Mouse (Mus musculus): ENCODE measurements around the gene Clec10a. TPM values are rescaled to one million over a fixed set of nuclear protein-coding genes. Genes with fewer than 3 reads are reported as not detected.
"Not testable (repeated sequence)": the region's sequence is repeated elsewhere in the genome, so short reads cannot be mapped to it uniquely, and the experiment has no call there.

Gene Clec10a
- 1.0 and 1.4 TPM in 2 replicates for polyA plus RNA-seq (2015; fragmentation: Nextera tagmentation; extraction: Ambion mirVana)

DNA sequence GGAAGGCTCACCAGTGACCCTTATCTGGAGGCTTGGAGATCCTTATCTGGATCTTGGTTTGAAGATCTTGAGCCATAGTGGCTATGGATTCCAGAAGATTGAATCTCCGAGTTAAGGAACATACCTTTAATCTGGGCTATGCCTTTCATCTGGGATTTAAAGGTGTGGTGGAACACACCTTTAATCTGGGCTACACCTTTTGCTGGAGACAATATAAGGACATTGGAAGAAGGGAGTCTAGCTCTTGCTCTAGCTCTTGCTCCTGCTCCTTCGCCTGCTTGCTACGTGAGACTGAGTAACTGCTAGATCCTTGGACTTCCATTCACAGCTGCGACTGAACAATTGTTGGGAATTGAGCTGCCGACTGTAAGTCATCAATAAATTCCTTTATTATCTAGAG lies at the start of gene Clec10a:
Gene Clec10a, plus strand, starts transcription at position 301 of the 400 bp plus-strand sequence.
- not testable (repeated sequence) for H3K4me1 ChIP-seq (replicated peaks; ENCODE audit: control insufficient read depth, insufficient read depth); H3K4me3 ChIP-seq (ENCODE audit: low read depth, low read length); H3K9ac ChIP-seq (ENCODE audit: low read length); H3K36me3 ChIP-seq (ENCODE audit: control insufficient read depth, insufficient read depth, low read length); H3K27me3 ChIP-seq (ENCODE audit: control insufficient read depth, insufficient read depth, low read length); ATAC-seq (ENCODE audit: low FRiP score, low TSS enrichment); H3K9me3 ChIP-seq (ENCODE audit: control insufficient read depth, low read length); H3K27ac ChIP-seq (replicated peaks); H3K4me2 ChIP-seq (replicated peaks; ENCODE audit: low read depth); DNase-seq (ENCODE audit: low spot score)
- no CpG with 5 or more reads among the region's 5 CpGs for WGBS

- H3K4me2 ChIP-seq (replicated peaks; ENCODE audit: low read depth): no peak overlapping the region
- WGBS: 26% methylated on average over 8 of the region's 8 CpGs
- no peak overlapping the region for H3K4me3 ChIP-seq (ENCODE audit: low read depth, low read length)
- ATAC-seq (ENCODE audit: low FRiP score, low TSS enrichment) (no peak), DNase-seq (ENCODE audit: low spot score) (no peak)
- no peaks in the 10 kb centered on the region for H3K9me3 ChIP-seq (ENCODE audit: control insufficient read depth, low read length)
- TF ChIP-seq CTCF (IDR thresholded peaks at IDR 0.05; ENCODE audit: low read depth) (no peak), EP300 (optimal IDR thresholded peaks at IDR 0.05) (no peak)
- H3K27ac ChIP-seq (replicated peaks): no peak overlapping the region
- no peaks in the 10 kb centered on the region for H3K4me1 ChIP-seq (replicated peaks; ENCODE audit: control insufficient read depth, insufficient read depth)
- H3K9ac ChIP-seq (ENCODE audit: low read length): no peak overlapping the region
- no peaks in the 10 kb centered on the region for H3K27me3 ChIP-seq (ENCODE audit: control insufficient read depth, insufficient read depth, low read length)
- no peaks in the 10 kb centered on the region for H3K36me3 ChIP-seq (ENCODE audit: control insufficient read depth, insufficient read depth, low read length)
Measured at GRCm38 (mm10) chr11:70107085-70107484, 48.9 kb upstream of the Clec10a start.

DNA sequence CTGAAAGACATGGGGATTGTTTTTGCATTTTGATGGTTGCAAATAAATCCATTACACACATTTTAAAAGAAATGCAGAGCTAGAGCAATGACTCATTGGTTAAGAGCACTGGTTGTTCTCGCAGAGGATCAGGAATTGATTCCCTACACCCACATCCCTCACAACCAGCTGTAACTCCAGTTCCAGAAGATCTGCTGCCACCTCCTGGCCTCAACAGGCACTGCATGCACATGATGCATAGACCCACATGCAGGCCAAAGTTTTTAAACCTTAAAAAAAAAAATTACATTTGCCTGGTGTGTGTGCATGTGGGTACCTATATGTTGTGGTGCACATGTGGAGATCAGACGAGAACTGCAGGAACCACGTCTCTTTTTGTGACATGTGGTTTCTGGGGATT lies 45.9 kb upstream of the Clec10a start:
- Histone ChIP-seq H3K9ac (ENCODE audit: low read length) (no peak overlapping the region), H3K36me3 (ENCODE audit: control insufficient read depth, insufficient read depth, low read length) (no peaks in the 10 kb centered on the region), H3K4me1 (replicated peaks; ENCODE audit: control insufficient read depth, insufficient read depth) (no peaks in the 10 kb centered on the region), H3K27ac (replicated peaks) (no peak overlapping the region), H3K9me3 (ENCODE audit: control insufficient read depth, low read length) (no peaks in the 10 kb centered on the region), H3K4me2 (replicated peaks; ENCODE audit: low read depth) (no peak overlapping the region), H3K4me3 (ENCODE audit: low read depth, low read length) (no peak overlapping the region), H3K27me3 (ENCODE audit: control insufficient read depth, insufficient read depth, low read length) (no peaks in the 10 kb centered on the region)
- ATAC-seq (ENCODE audit: low FRiP score, low TSS enrichment) (no peak), DNase-seq (ENCODE audit: low spot score) (peak; percentile 44)
- TF ChIP-seq CTCF (IDR thresholded peaks at IDR 0.05; ENCODE audit: low read depth) (peak; percentile 79), EP300 (optimal IDR thresholded peaks at IDR 0.05) (no peak)
- WGBS: 80% methylated on average over 3 of the region's 3 CpGs

DNA sequence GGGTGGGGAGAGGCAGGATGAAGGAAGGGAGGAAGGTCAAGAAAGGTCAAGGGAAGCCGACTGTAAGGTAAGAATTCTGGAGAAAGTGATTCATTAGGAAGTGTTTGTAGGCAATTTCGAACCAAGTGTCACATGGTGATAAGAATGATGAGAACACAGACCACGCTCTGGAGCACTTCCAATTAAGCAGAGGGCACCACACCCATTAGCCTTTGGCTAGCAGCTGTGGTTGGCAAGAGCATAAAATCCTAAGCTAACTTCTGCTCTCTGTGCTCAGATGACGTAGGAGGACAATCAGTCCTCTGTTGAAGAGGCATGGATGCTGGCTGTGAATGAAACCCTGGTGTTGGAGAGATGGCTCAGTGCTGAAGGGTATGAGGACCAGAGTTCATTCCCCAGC lies 41.4 kb upstream of the Clec10a start:
- no peak overlapping the region for H3K4me2 ChIP-seq (replicated peaks; ENCODE audit: low read depth)
- ATAC-seq (ENCODE audit: low FRiP score, low TSS enrichment) (no peak), DNase-seq (ENCODE audit: low spot score) (no peak)
- no peak for TF ChIP-seq CTCF (IDR thresholded peaks at IDR 0.05; ENCODE audit: low read depth)
- TF ChIP-seq EP300 (optimal IDR thresholded peaks at IDR 0.05): no peak
- H3K27ac ChIP-seq (replicated peaks): no peak overlapping the region
- no peaks in the 10 kb centered on the region for H3K4me1 ChIP-seq (replicated peaks; ENCODE audit: control insufficient read depth, insufficient read depth)
- H3K36me3 ChIP-seq (ENCODE audit: control insufficient read depth, insufficient read depth, low read length): no peaks in the 10 kb centered on the region
- no peak overlapping the region for H3K4me3 ChIP-seq (ENCODE audit: low read depth, low read length)
- no peaks in the 10 kb centered on the region for H3K27me3 ChIP-seq (ENCODE audit: control insufficient read depth, insufficient read depth, low read length)
- 36% methylated on average over 4 of the region's 4 CpGs for WGBS
- no peak overlapping the region for H3K9ac ChIP-seq (ENCODE audit: low read length)
- H3K9me3 ChIP-seq (ENCODE audit: control insufficient read depth, low read length): no peaks in the 10 kb centered on the region

DNA sequence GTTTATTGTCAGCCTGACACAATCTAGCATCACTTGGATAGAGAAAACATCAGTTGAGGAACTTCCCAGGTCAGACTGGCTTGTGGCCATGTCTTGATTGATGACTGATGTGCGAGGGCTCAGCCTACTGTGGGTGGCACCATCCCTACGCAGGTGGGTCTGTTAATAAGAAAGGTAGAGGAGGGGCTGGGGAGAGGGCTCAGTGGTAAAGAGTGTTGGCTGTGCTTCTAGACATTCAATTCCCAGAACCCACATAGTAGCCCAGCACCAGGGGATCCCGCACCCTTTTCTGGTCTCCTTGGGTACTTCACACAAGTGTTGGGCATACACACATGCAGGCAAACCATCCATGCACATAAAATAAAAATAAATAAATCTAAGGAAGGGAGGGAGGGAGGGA lies 40.1 kb upstream of the Clec10a start:
- H3K4me3 ChIP-seq (ENCODE audit: low read depth, low read length): no peak overlapping the region
- no peaks in the 10 kb centered on the region for H3K9me3 ChIP-seq (ENCODE audit: control insufficient read depth, low read length)
- no peaks in the 10 kb centered on the region for H3K4me1 ChIP-seq (replicated peaks; ENCODE audit: control insufficient read depth, insufficient read depth)
- DNase-seq (ENCODE audit: low spot score) (no peak), ATAC-seq (ENCODE audit: low FRiP score, low TSS enrichment) (no peak)
- 86% methylated on average over 3 of the region's 3 CpGs for WGBS
- no peak overlapping the region for H3K4me2 ChIP-seq (replicated peaks; ENCODE audit: low read depth)
- TF ChIP-seq CTCF (IDR thresholded peaks at IDR 0.05; ENCODE audit: low read depth) (no peak), EP300 (optimal IDR thresholded peaks at IDR 0.05) (no peak)
- no peak overlapping the region for H3K9ac ChIP-seq (ENCODE audit: low read length)
- H3K27me3 ChIP-seq (ENCODE audit: control insufficient read depth, insufficient read depth, low read length): no peaks in the 10 kb centered on the region
- no peaks in the 10 kb centered on the region for H3K36me3 ChIP-seq (ENCODE audit: control insufficient read depth, insufficient read depth, low read length)
- no peak overlapping the region for H3K27ac ChIP-seq (replicated peaks)

- no peak within 1 kb of the TSS for H3K4me3 ChIP-seq (ENCODE audit: low read depth, low read length)
- no peak for ATAC-seq (ENCODE audit: low FRiP score, low TSS enrichment)
- H3K27me3 ChIP-seq (ENCODE audit: control insufficient read depth, insufficient read depth, low read length): no peaks in the 10 kb centered on the region
- no peaks in the 10 kb centered on the region for H3K36me3 ChIP-seq (ENCODE audit: control insufficient read depth, insufficient read depth, low read length)
- H3K9ac ChIP-seq (ENCODE audit: low read length): no peak within 1 kb of the TSS
- no peak for TF ChIP-seq EP300 (optimal IDR thresholded peaks at IDR 0.05)
- no peak for TF ChIP-seq CTCF (IDR thresholded peaks at IDR 0.05; ENCODE audit: low read depth)
- no peak within 1 kb of the TSS for H3K27ac ChIP-seq (replicated peaks)
- WGBS: 61% methylated on average over 9 of the region's 9 CpGs
- no peak for DNase-seq (ENCODE audit: low spot score)
- no peaks in the 10 kb centered on the region for H3K9me3 ChIP-seq (ENCODE audit: control insufficient read depth, low read length)
- no peak within 1 kb of the TSS for H3K4me2 ChIP-seq (replicated peaks; ENCODE audit: low read depth)
- no peaks in the 10 kb centered on the region for H3K4me1 ChIP-seq (replicated peaks; ENCODE audit: control insufficient read depth, insufficient read depth)
Measured at GRCm38 (mm10) chr11:70129926-70130379, 26.0 kb upstream of the Clec10a start, which contains the start of gene Mgl2. Gene Mgl2 (plus strand): TSS chr11:70130329.

DNA sequence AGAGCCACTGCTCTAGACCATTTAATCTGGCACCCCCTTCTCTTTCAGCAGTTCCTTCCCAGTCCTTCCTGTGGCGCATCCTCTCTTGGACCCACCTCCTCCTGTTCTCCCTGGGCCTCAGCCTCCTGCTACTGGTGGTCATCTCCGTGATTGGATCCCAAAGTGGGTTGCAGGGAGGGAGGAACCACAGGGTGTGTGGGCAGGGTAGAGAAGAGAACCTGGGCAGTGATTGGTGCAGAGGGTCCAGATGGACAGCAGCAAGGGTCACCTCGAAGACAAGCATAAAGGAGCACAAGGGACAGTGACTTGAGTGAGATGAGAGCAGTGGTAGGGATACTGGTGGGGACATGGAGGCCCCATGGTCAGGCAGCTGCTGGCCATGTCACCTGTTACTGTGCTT lies 21.0 kb upstream of the Clec10a start:
- not testable (repeated sequence) for H3K27me3 ChIP-seq (ENCODE audit: control insufficient read depth, insufficient read depth, low read length); H3K4me2 ChIP-seq (replicated peaks; ENCODE audit: low read depth); H3K27ac ChIP-seq (replicated peaks); DNase-seq (ENCODE audit: low spot score); H3K36me3 ChIP-seq (ENCODE audit: control insufficient read depth, insufficient read depth, low read length); H3K9me3 ChIP-seq (ENCODE audit: control insufficient read depth, low read length); H3K9ac ChIP-seq (ENCODE audit: low read length); H3K4me3 ChIP-seq (ENCODE audit: low read depth, low read length); ATAC-seq (ENCODE audit: low FRiP score, low TSS enrichment); H3K4me1 ChIP-seq (replicated peaks; ENCODE audit: control insufficient read depth, insufficient read depth)
- WGBS: 75% methylated on average over 3 of the region's 3 CpGs

- not testable (repeated sequence) for H3K36me3 ChIP-seq (ENCODE audit: control insufficient read depth, insufficient read depth, low read length); ATAC-seq (ENCODE audit: low FRiP score, low TSS enrichment); H3K4me3 ChIP-seq (ENCODE audit: low read depth, low read length); H3K4me1 ChIP-seq (replicated peaks; ENCODE audit: control insufficient read depth, insufficient read depth); DNase-seq (ENCODE audit: low spot score); H3K27me3 ChIP-seq (ENCODE audit: control insufficient read depth, insufficient read depth, low read length); H3K9me3 ChIP-seq (ENCODE audit: control insufficient read depth, low read length); H3K9ac ChIP-seq (ENCODE audit: low read length); H3K4me2 ChIP-seq (replicated peaks; ENCODE audit: low read depth); H3K27ac ChIP-seq (replicated peaks)
- 78% methylated on average over 8 of the region's 8 CpGs for WGBS
Measured at GRCm38 (mm10) chr11:70135925-70136324, 20.1 kb upstream of the Clec10a start.

Measured in stomach, postnatal 0 days (tissue).